Mouse (Mus musculus) forebrain, embryonic 13.5 days (tissue): ENCODE measurements around the gene Olfr1499. TPM values are rescaled to one million over a fixed set of nuclear protein-coding genes. Genes with fewer than 3 reads are reported as not detected.

Experiments
- polyA plus RNA-seq: library from polyadenylated mRNA; unstranded; fragments of >200 nt; fragmentation: Nextera tagmentation; extraction: Ambion mirVana; gene quantifications from 2 replicates; pipeline ENCODE4 v1.2.1, GENCODE M21; 2015

The Olfr1499 gene
- polyA plus RNA-seq, 1 experiment from 2014 or later: not detected

Other genes starting within 250 kb of the Olfr1499 start
- not detected in 2 replicates for gene Olfr1484, start 235.9 kb downstream of the Olfr1499 start, polyA plus RNA-seq
- gene Olfr1487, start 202.1 kb downstream of the Olfr1499 start, polyA plus RNA-seq: not detected in 2 replicates
- not detected in 2 replicates for gene Olfr1489, start 187.8 kb downstream of the Olfr1499 start, polyA plus RNA-seq
- gene Olfr1490, start 168.4 kb downstream of the Olfr1499 start, polyA plus RNA-seq: not detected in 2 replicates
- gene Olfr1491, start 122.2 kb downstream of the Olfr1499 start, polyA plus RNA-seq: not detected in 2 replicates
- gene Olfr1493-ps1, start 96.2 kb downstream of the Olfr1499 start, polyA plus RNA-seq: not detected in 2 replicates
- not detected in 2 replicates for gene Olfr1494, start 79.7 kb downstream of the Olfr1499 start, polyA plus RNA-seq
- not detected in 2 replicates for gene Olfr1495, start 54.8 kb downstream of the Olfr1499 start, polyA plus RNA-seq
- not detected in 2 replicates for gene Olfr1496, start 41.6 kb downstream of the Olfr1499 start, polyA plus RNA-seq
- not detected in 2 replicates for gene Olfr1497, start 21.2 kb downstream of the Olfr1499 start, polyA plus RNA-seq
- not detected in 2 replicates for gene Olfr1500, start 11.0 kb upstream of the Olfr1499 start, polyA plus RNA-seq
- gene Olfr1501, start 31.2 kb upstream of the Olfr1499 start, polyA plus RNA-seq: not detected in 2 replicates
- gene Olfr1502, start 42.3 kb upstream of the Olfr1499 start, polyA plus RNA-seq: not detected in 2 replicates
- gene Olfr1504, start 78.5 kb upstream of the Olfr1499 start, polyA plus RNA-seq: 0.15 TPM in 1 of 2 replicates, not detected in the other
- not detected in 2 replicates for gene Olfr1505, start 94.1 kb upstream of the Olfr1499 start, polyA plus RNA-seq